Mouse (Mus musculus) spleen, embryonic (tissue): ENCODE results near the gene Asrgl1.

Experiments used
- CTCF ChIA-PET: fragments of 350-600 bp; sonication (Branson Sonifier 250); formaldehyde crosslinking; loops from one replicate; lab custom pipeline; 2022; lab: Charles Lee

Gene Asrgl1

GRCm38 (mm10) chr19:9105101-9105685 lies 30.2 kb downstream of the Asrgl1 start:
- CTCF ChIA-PET = interaction anchor here (0.7 to 1.0 kb wide), 2 partner anchors 38 to 1227 kb away, joined by 3 read pairs; no protein-coding TSS in a partner anchor

DNA sequence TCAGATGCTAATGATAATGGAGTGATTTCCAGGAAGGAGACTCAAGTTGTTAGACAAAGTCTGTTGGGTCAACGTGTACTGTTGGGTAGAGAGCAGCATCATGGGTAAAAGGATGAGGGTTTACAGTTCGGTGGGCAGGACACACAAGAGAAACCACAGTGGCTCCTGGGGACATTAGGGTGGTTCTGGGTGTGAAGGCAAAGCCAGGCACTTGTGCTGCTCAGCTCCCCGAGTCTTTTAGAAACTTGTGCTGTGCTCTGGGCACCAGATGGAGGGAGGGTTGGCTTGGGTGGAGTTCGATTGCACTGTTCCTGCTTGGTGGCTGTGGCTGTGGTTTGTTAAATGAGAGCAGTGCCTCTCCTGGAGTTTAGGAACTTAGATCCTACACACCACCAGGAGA lies 31.4 kb downstream of the Asrgl1 start:
- CTCF ChIA-PET = interaction anchor here (1.0 kb wide), 1 partner anchor 37 kb away, joined by 3 read pairs; no protein-coding TSS in a partner anchor

DNA sequence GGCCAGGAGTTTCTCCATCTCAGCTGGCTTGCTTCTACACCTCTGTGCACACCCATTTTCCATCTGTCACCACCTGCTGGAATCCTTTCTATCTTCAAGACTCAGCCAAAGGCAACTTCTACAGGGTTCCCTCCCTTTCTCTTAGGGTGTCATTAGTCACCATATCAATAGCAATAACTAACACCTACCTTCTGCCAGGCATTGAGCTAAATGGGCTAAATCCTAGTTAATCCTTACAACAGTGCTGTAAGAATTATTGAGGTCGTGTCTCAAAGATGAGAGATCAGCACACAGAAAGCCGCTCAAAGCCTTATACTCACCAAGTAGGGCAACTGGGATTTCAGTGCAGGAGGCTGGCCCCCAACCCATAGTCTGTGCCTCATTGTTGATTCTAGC lies 34.4 kb downstream of the Asrgl1 start:
- CTCF ChIA-PET = interaction anchor here (0.6 kb wide), 1 partner anchor 219 kb away, joined by 7 read pairs; no protein-coding TSS in a partner anchor

DNA sequence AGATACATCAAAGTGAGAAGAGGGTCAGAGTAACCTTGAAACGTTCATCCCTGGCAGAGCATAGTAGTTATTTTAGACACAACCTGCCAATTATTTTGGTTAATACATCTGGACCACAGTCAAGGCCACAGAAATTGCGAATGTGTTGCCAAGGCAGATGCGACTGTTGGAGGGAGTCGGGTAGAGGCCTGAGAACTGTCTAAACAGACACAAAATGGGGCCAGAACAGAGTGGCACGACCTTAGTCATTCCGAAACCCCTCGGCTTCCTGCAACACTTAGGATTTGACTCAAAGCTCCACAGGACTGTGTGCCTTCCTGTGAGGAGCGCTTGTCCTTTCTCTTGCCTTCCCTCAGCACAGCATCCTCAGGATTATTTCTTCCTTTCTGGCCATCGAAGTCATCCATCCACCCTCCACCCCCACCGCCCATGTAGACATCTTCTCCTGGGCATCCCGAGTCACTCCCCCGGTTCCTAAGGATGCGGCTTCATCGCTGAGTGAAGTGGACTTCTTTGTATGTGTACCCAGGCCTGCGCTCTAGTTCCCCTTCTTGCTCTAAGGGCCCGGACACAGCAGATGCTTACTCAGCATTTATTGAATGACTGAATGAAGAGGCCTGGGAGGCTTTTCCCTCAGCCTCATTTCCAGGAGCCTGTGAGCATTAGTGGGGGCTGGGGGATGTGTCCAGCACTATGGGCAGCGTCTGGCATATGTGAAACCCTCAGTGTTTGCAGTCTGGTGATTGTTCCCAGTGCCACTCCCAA lies 35.0 kb downstream of the Asrgl1 start:
- CTCF ChIA-PET = no interaction called here

DNA sequence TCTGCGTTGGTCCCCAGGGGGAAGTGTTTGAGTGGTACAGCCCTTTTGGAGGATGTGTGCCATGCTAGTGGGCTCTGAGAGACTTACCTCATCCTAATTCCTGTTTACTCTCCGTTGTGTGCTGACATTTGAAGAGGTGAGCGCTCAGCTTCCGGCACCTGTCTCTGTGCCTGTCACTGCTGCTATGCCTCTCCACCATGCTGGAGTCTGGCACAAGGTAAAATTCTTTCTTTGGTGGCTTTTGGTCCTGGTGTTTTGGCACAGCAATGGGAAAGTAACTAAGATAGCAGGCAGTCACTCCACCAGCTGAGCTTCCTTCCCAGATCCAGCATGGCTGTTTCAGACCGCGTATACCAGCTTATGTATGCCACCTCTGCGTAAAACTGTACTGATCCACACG lies 35.7 kb downstream of the Asrgl1 start:
- CTCF ChIA-PET = interaction anchor here (0.7 kb wide), 1 partner anchor 490 kb away, joined by 3 read pairs; no protein-coding TSS in a partner anchor

DNA sequence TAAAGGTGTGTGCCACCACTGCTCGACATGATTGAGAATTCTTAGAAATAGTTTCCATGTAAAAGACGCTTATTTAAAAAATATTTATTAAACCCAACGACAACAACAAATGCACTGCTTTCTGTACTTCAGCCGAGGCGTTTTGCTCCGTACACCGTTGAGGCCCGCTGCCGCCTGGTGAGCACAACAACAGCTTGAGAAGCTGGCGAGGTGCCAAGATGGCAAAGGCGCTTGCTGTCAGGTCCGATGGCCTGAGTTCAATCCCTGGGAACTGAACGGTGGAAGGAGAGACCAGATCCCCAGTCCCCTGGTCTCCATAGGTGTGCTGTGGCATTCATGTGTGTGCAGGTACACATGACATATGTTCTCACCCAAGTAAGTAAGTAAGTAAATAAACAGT lies 38.0 kb downstream of the Asrgl1 start:
- CTCF ChIA-PET = interaction anchor here (0.6 kb wide), 1 partner anchor 160 kb away, joined by 4 read pairs; no protein-coding TSS in a partner anchor

- CTCF ChIA-PET = no interaction called here
These were observed 40.3 kb downstream of the Asrgl1 start for GRCm38 (mm10) chr19:9095111-9095510.

- CTCF ChIA-PET = no interaction called here
These were observed 44.7 kb downstream of the Asrgl1 start for GRCm38 (mm10) chr19:9090709-9091108.

DNA sequence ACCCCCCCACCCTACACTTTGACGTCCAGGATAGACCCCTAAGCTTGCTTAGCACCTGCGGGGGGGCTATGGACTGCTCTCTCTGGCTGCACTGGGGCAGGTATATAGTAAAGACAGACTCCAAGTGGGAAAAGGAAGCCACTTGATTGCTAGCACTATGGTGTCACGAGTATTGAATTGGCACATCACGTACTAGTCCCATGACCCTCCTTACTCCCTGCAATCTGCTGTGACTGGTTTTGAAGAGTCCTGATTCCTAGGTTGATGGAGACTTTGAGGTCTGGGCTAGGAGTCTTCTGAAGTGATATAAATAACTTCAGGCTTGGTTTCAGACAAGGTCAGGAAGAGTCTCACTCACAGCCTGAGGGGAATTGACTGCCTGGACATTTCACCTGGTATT lies 45.2 kb downstream of the Asrgl1 start:
- CTCF ChIA-PET = interaction anchor here (0.6 kb wide), 1 partner anchor 237 kb away, joined by 5 read pairs; no protein-coding TSS in a partner anchor

DNA sequence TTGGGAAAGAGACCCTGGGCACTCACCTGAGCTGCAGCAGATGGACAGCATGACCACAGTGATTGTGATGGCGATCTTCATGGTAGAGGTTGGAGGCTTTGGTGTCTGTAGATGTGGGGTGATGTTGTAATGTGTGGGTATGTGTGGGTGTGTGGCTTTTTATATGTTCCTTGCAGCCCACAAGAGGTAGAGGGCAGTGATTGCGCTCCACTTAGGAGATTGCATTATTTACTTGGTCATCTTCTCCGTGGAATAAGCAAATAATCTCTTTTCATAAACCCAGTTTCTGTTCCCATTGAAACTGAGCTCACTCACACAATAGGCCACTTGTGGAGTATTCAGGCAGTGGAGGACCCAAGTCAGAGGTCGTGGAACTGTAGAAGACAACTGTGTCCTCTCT lies 47.6 kb downstream of the Asrgl1 start, which contains the start of gene Scgb1a1:
Gene Scgb1a1, minus strand, starts transcription at position 138 of the 400 bp plus-strand sequence.
- CTCF ChIA-PET = no interaction called here

GRCm38 (mm10) chr19:9083892-9084291 lies 51.5 kb downstream of the Asrgl1 start:
- CTCF ChIA-PET = interaction anchor here (1.7 kb wide), 1 partner anchor 107 kb away, joined by 6 read pairs; no protein-coding TSS in a partner anchor

DNA sequence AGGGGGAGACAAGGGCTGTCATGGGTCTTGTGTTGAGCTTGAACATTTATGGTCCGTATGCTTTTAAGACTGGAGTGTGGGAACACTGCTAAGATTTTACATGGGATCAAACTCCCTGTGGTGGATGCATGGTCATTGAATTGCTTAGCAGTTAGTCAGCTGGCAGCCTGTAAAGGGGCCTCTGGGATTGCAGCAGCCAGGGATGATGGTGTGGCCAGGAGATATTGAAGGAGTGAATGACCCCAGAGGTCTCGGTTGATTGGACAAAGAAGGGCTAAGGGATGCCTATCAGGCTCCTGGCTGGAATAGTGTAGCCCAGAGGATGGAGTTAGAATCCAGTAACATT lies 52.5 kb downstream of the Asrgl1 start:
- CTCF ChIA-PET = interaction anchor here (0.6 to 1.7 kb wide), 5 partner anchors 27 to 106 kb away, joined by 4 to 9 read pairs (median 5); no protein-coding TSS in a partner anchor

DNA sequence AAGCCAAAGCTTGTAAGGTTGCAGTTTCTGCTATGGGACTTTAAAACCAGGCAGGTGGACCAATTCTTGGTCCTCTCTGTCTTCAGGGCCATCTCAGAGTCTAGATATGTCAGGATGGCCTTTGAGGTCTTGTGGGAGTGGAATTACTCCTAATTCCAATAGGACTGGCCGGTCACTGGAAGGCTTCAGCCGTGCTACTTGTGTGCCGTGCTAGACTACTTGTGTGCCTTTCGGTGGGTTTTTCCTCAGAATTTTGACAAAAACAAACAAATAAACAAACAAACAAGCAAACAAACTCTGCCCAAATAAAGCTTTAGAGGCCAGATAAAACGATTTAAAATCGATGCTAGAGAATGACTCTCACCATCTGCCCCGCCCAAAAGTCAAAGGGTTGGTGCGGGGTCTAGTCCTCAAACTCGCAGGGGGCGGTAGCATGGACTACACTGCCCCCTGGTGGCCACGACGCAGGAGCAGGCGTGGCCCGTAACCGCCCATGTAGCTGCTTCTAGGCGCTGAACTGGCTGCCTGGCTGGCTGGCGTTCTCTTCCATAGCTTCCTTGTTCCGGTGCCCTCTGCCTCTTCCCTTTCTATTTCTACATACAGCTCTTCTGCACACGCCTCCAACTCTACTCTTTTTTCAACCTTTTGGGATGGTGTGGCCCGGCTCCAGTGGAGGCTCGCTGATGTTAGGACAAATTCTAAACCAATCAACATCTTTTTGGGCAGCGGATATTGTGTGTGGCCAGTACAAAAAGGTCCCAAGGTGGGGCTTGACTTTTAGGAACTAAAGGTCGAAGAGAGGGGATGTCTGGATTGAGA lies 53.0 kb downstream of the Asrgl1 start:
- CTCF ChIA-PET = interaction anchor here (0.9 to 1.7 kb wide), 5 partner anchors 27 to 223 kb away, joined by 3 to 9 read pairs (median 5); no protein-coding TSS in a partner anchor

DNA sequence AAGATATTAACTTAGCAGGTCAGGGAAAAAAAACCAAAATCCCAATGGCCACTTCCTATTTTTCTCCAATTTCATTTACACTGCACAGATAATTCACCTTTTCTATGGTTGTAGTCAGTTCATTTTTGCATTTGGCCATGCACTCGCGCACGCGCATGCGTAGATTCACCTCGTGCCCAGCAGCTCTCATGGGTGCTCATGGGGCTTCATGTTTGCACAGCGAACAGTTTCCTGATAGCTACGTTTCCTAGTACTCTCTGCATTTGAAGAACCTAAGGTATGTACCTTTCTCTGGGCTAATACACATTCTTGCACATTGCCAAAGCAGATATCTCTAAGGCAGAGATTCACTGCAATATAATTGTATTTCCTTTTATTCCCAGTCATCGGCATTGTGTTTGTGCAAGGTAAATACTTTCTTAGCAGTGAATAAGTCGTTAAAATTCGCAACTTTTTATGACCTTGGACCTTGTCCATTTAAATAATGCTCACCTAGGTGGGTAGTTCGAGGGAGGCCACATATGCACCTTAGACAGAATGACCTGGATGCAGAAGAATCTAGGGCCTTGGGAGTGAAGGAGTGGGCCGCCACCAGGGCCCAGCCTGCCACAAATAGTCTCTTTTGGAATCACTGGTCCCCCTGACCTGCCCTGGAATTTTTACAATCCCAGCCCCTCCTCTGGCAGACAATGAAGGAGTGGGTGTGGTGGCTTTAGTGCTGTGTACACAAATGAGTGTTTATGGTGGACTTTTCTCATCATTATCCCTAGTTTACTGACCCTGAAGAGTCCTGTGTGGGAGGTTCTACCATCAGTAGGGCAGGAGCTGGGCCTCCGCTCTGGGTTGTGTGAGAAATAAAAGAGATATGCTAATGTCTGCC lies 53.9 kb downstream of the Asrgl1 start:
- CTCF ChIA-PET = interaction anchor here (0.9 to 1.6 kb wide), 4 partner anchors 23 to 223 kb away, joined by 3 to 9 read pairs (median 4); no protein-coding TSS in a partner anchor

DNA sequence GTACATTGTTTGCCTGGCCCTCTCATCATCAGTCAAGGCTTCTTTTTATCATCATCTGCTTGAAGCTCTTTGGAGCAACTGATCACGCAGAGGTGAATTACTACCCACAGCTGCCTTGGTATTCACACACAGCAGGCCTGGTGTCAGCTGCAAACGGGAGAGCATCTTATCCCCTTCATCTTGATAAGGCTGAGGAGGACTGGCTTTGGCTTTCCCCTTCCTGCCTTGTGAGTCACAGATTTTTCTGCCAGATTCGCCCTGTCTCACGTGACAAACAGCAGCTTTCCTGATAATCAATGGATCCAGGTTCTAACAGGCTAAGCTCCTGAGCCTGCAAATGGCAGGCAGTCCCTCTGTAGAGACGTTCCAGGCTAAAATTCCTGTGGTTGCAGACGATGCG lies 55.5 kb downstream of the Asrgl1 start:
- CTCF ChIA-PET = no interaction called here

DNA sequence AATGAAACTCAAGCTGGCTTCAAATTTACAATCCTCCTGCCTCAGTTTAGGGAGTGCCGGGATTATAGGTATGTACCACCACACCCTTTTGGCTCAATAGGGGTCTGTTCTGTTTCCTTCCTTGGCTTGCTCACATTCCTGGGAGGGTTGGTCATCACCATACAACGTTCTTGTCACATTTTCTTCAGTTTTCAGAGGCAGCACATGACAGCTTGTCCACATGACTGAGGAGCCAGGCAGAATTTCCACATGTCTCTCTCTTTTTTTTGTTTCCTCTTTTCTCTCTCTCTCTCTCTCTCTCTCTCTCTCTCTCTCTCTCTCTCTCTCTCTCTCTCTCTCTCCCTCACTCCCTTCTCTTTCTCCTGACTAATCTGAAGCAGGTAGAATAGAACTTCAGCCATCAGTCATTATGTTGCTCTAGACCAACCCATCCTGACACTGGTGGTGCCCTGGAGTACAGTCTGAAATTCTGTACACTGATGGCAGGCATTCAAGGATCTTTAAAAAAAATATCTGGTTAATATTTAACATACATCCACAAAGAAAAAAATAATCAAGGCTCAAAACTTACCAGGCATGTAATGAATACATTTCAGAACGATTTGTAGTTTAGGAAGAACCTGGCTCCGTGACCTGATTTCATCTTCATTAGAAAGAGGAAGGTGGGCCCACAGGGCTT lies 58.3 kb downstream of the Asrgl1 start:
- CTCF ChIA-PET = interaction anchor here (0.7 kb wide), 1 partner anchor 1763 kb away, joined by 3 read pairs; no protein-coding TSS in a partner anchor

- CTCF ChIA-PET = interaction anchor here (1.2 kb wide), 1 partner anchor 84 kb away, joined by 3 read pairs; no protein-coding TSS in a partner anchor
These were observed 59.4 kb downstream of the Asrgl1 start for GRCm38 (mm10) chr19:9076035-9076434.

GRCm38 (mm10) chr19:9075558-9075957 lies 59.9 kb downstream of the Asrgl1 start:
- CTCF ChIA-PET = interaction anchor here (1.2 kb wide), 2 partner anchors 82 to 84 kb away, joined by 3 read pairs; no protein-coding TSS in a partner anchor

DNA sequence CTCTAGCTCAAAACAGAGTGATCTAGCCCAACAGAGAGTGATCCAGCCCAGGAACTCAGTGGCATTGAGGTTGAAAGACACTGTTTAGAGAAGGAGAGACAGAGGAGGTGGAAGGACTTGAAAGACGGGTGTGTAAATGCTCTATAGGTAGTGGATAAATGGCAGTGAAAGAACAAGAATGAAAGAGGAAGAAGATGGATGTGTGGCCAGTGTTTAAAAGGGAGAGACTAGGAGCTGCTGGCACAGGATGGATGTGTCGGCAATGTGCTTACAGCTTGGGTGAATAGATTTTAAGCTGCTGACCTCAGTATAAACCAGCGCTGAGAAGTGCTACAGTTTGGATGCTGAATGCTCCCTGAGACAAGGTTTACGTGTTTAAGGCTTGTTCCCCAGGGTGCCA lies 61.0 kb downstream of the Asrgl1 start:
- CTCF ChIA-PET = interaction anchor here (1.2 kb wide), 1 partner anchor 81 kb away, joined by 3 read pairs; no protein-coding TSS in a partner anchor
